Mouse (Mus musculus) frontal cortex, adult (tissue): Measurements from ENCODE around the gene Gm28372.

Experiments
- ATAC-seq: cut with Nextera tagmentation; 2 replicates; pipeline ENCODE4 v1.9.2; 2017; ENCODE audit warnings: mild to moderate bottlenecking, moderate library complexity, mixed read lengths; ENCODE audit not compliant: low TSS enrichment

The Gm28372 gene

GRCm38 (mm10) chr2:130450434-130450796 is 45.4 kb downstream of the Gm28372 start:
- peak; percentile 71 for ATAC-seq

DNA sequence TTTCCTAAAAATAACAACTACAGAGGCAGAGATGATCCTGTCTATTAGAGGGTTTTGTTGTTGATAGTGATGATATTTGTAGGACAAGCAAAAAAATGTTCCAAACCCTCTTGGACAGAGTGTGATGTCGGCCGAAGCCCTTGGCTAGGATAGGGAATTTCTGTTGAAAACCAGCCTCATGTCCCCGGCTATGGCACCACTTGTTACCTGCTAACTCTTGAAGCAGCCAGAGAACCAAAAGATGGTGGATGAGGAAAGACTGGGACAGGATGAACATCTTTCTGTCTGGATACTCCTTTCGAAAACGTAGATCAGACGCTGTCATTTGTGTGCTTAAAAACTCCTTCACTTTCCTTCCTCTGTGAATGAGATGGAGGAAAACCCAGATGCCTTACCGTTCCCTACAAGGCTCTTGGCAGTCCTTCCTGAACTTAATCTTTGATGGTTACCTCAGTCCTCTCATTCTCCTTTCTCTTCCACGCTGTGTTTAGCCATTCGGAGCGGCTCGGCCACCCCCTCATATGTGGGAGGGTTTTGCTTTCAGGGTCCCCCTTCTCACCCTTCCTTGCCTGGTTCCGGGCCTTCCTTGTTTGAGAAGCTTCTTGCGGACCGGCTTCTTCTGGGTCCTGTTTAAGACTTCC is 46.2 kb downstream of the Gm28372 start:
- ATAC-seq: no peak

DNA sequence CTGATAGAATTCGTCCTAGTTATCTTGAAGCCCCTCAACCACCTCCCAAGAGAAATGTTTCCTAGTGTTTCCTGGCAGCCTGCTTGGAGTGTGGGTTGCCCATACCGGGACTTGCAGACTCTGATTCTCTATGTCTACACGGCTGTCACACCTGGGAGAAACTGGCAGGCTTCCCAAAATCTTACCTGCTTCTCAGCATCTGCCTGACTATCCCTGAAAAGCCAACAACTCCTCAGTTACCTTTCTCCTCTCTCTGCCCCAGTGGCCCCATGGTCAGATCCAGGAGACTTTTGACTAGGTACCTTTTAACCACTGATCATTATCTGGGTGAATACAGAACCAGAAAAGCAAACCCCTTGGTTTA is 46.7 kb downstream of the Gm28372 start:
- ATAC-seq: no peak

DNA sequence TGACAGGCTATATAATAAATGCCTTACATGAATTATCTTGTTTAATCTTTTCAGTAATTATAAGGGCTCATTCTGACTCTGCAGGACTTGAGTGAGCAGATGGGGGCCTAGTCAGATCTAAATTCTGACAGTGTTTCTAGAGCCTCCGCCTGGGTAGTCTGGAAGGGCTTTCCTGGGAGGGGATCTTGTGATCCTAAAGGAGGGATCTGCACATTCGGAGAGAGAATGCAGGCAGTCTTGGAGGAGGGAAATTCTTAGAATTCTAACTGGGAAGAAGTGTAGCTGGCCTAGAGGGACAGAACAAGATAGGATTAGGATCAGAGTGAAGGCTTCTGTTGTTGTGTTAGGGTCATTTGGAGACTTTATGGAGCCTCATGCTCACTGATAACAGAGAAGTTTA is 47.2 kb downstream of the Gm28372 start:
- ATAC-seq: no peak

DNA sequence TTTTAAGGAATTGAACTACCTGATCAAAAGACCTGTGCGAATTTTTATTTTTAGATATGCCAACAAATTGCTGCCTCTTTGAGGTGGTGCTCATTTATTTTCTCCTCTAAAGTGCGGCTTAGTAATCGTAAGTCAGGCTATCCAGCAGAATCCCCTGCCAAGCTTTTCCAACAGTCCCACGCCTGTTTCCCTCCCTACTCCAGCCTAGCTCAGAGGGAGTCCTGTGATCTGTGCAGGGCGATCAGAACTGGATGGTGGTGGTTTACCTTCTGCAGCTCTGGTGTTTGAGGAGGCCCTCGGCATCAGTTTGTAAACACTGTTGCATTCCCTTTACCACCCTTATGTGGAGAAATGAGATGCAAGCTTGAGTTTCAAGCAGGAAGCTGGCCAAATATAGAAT is 48.4 kb downstream of the Gm28372 start:
- peak; percentile 23; the same call in 1 of the 2 replicates for ATAC-seq

GRCm38 (mm10) chr2:130454748-130455370 is 49.8 kb downstream of the Gm28372 start:
- ATAC-seq: peak; percentile 34; the same call in 1 of the 2 replicates
